Mouse (Mus musculus) frontal cortex, postnatal 10 days (tissue): ENCODE results near the gene Sh3d19.
A peak's percentile ranks its signal among the peaks of the same experiment; 100 is the strongest.

Source experiments
- DNase-seq, 2 experiments: peaks; one replicate each; pipeline ENCODE4 v3.0.0; 2022; ENCODE audit warnings: low spot score in 2 of 2, mixed read lengths in 1 of 2

Sh3d19 gene

GRCm38 (mm10) chr3:85970742-85971598 is at the start of gene Sh3d19:
TSS of gene Sh3d19 (plus strand) at chr3:85971109.
- peak; percentile 13 to 67 for DNase-seq

GRCm38 (mm10) chr3:85922331-85922730 is 48.6 kb upstream of the Sh3d19 start:
- DNase-seq: no peak

- no peak for DNase-seq
Observed at GRCm38 (mm10) chr3:85923343-85923742, 47.6 kb upstream of the Sh3d19 start.

- DNase-seq: peak; percentile 49 to 83
Observed at GRCm38 (mm10) chr3:85923954-85924945, 46.7 kb upstream of the Sh3d19 start.

- DNase-seq: no peak
Observed at GRCm38 (mm10) chr3:85927296-85927695, 43.6 kb upstream of the Sh3d19 start.

GRCm38 (mm10) chr3:85928140-85928611 is 42.7 kb upstream of the Sh3d19 start:
- DNase-seq: peak; percentile 20 to 37

GRCm38 (mm10) chr3:85929711-85930110 is 41.2 kb upstream of the Sh3d19 start:
- DNase-seq: no peak

GRCm38 (mm10) chr3:85930671-85931255 is 40.1 kb upstream of the Sh3d19 start:
- DNase-seq: no peak

- DNase-seq: no peak
Observed at GRCm38 (mm10) chr3:85931859-85932258, 39.0 kb upstream of the Sh3d19 start.

- no peak for DNase-seq
Observed at GRCm38 (mm10) chr3:85933586-85933985, 37.3 kb upstream of the Sh3d19 start.

GRCm38 (mm10) chr3:85950914-85951313 is 20.0 kb upstream of the Sh3d19 start:
- DNase-seq: no peak

GRCm38 (mm10) chr3:85952696-85953283 is 18.1 kb upstream of the Sh3d19 start:
- DNase-seq: no peak

- no peak for DNase-seq
Observed at GRCm38 (mm10) chr3:85955269-85955668, 15.6 kb upstream of the Sh3d19 start.

GRCm38 (mm10) chr3:85955704-85956103 is 15.2 kb upstream of the Sh3d19 start:
- DNase-seq: no peak

GRCm38 (mm10) chr3:85959669-85960068 is 11.2 kb upstream of the Sh3d19 start:
- DNase-seq: no peak

- no peak for DNase-seq
Observed at GRCm38 (mm10) chr3:85961134-85961533, 9.8 kb upstream of the Sh3d19 start.

GRCm38 (mm10) chr3:85965479-85965878 is 5.4 kb upstream of the Sh3d19 start:
- DNase-seq: no peak

- no peak for DNase-seq
Observed at GRCm38 (mm10) chr3:85969040-85969439, 1.9 kb upstream of the Sh3d19 start.

GRCm38 (mm10) chr3:85971599-85971975 is 678 bp downstream of the Sh3d19 start:
- no peak for DNase-seq

GRCm38 (mm10) chr3:85973376-85974140 is 2.6 kb downstream of the Sh3d19 start:
- no peak for DNase-seq

- no peak for DNase-seq
Observed at GRCm38 (mm10) chr3:85974451-85974850, 3.5 kb downstream of the Sh3d19 start.
